Mouse (Mus musculus) left cerebral cortex, postnatal 25 days (tissue): ENCODE measurements at regions not wholly inside any gene's neighbourhood (a gene's known extent, or its start where the extent isn't known, plus 50 kb on each side); places are given as distances from the start of the nearest gene placed in this dataset.
A peak's percentile ranks its signal among the peaks of the same experiment; 100 is the strongest.

Experiments used
- DNase-seq, 2 experiments: peaks; one replicate each; pipeline ENCODE4 v3.0.0; 2022; ENCODE audit warnings: low spot score in 2 of 2, mixed read lengths in 1 of 2
- intact Hi-C: fragments of 180-260 bp; cut with DNase I; formaldehyde crosslinking; loops from one replicate; pipeline ENCODE4 v1.15.1; 2025

- intact Hi-C loops: no loop called here
- DNase-seq: peak in 1 of 2 experiments; percentile 58
Measured at GRCm38 (mm10) chr5:6356161-6356560, 607.0 kb upstream of the Steap1 start.

- intact Hi-C loops: loop anchor here (5.0 kb wide), 1 partner anchor 1650 kb away; no protein-coding TSS in a partner anchor
- peak; percentile 6 to 72 for DNase-seq
Measured at GRCm38 (mm10) chr5:6347279-6347678, 598.2 kb upstream of the Steap1 start.

GRCm38 (mm10) chr5:6344751-6345150 lies 595.6 kb upstream of the Steap1 start:
- peak in 1 of 2 experiments; percentile 47 for DNase-seq
- intact Hi-C loops: loop anchor here (5.0 kb wide), 1 partner anchor 1653 kb away; no protein-coding TSS in a partner anchor

- DNase-seq: no peak
- intact Hi-C loops: no loop called here
Measured at GRCm38 (mm10) chr5:6329611-6330010, 580.5 kb upstream of the Steap1 start.

- intact Hi-C loops: no loop called here
- DNase-seq: no peak
Measured at GRCm38 (mm10) chr5:6328555-6328954, 579.4 kb upstream of the Steap1 start.

GRCm38 (mm10) chr5:6298571-6298970 lies 549.4 kb upstream of the Steap1 start:
- DNase-seq: no peak
- intact Hi-C loops: no loop called here

GRCm38 (mm10) chr5:6294336-6294735 lies 545.2 kb upstream of the Steap1 start:
- intact Hi-C loops: no loop called here

GRCm38 (mm10) chr5:6251207-6251606 lies 502.1 kb upstream of the Steap1 start:
- intact Hi-C loops: no loop called here

More at GRCm38 (mm10) chr5:6294336-6294735, 545.2 kb upstream of the Steap1 start:
- DNase-seq: no peak

More at GRCm38 (mm10) chr5:6251207-6251606, 502.1 kb upstream of the Steap1 start:
- DNase-seq: no peak
